Mouse (Mus musculus) CH12.LX (cell line): ENCODE measurements around the gene Zfyve9. TPM values are rescaled to one million over a fixed set of nuclear protein-coding genes. Genes with fewer than 3 reads are reported as not detected.

Experiments used
- DNase-seq: peaks from one replicate; pipeline ENCODE4 v3.0.0-alpha.2; 2013; ENCODE audit errors: extremely low read depth
- H3K27ac ChIP-seq: 2 replicates; pipeline ENCODE4 v1.5.1; 2012; ENCODE audit warnings: low read depth, mild to moderate bottlenecking, control low read depth, moderate library complexity; ENCODE audit not compliant: insufficient read depth
- H3K27me3 ChIP-seq: replicated peaks from 2 replicates; pipeline ENCODE3; 2012; ENCODE audit warnings: inconsistent platforms
- H3K36me3 ChIP-seq, 2 experiments: replicated peaks in 1 of 2; 2 replicates each; pipeline versions ENCODE3 to v1.6.1; 2012; ENCODE audit warnings: inconsistent platforms in 1 of 2, low read length in 1 of 2, mild to moderate bottlenecking in 1 of 2, mixed read lengths in 1 of 2, moderate library complexity in 1 of 2; ENCODE audit not compliant: control insufficient read depth in 1 of 2, insufficient read depth in 1 of 2
- H3K4me1 ChIP-seq, 2 experiments: 2 replicates each; pipeline ENCODE4 v1.6.1; 2012; ENCODE audit warnings: inconsistent platforms in 1 of 2, moderate library complexity in 1 of 2; ENCODE audit not compliant: insufficient read depth in 2 of 2, control insufficient read depth in 1 of 2
- H3K4me2 ChIP-seq: 2 replicates; pipeline ENCODE4 v1.6.1; 2012; ENCODE audit warnings: low read depth, mild to moderate bottlenecking, control low read depth; ENCODE audit not compliant: poor library complexity, insufficient read depth, severe bottlenecking
- H3K4me3 ChIP-seq, 3 experiments: fragments of 150-350 bp in 1 of 3; sonication (generic) in 1 of 3; replicated peaks in 1 of 3; 2 replicates each; pipeline versions ENCODE3 to v1.5.1; 2011 to 2012; ENCODE audit warnings: low read depth in 2 of 3, low read length in 2 of 3, mild to moderate bottlenecking in 2 of 3, moderate library complexity in 2 of 3, control low read depth in 1 of 3, improper control_type of control experiment in 1 of 3, inconsistent platforms in 1 of 3, mixed read lengths in 1 of 3; ENCODE audit not compliant: poor library complexity in 1 of 3
- H3K79me2 ChIP-seq: replicated peaks from 2 replicates; pipeline ENCODE4 v1.6.1; 2012; ENCODE audit warnings: mild to moderate bottlenecking, moderate library complexity; ENCODE audit not compliant: control insufficient read depth, poor library complexity, insufficient read depth, severe bottlenecking; ENCODE audit errors: extremely low read depth
- H3K9ac ChIP-seq: 2 replicates; pipeline ENCODE4 v1.6.1; 2012; ENCODE audit warnings: low read depth, mild to moderate bottlenecking, control low read depth, moderate library complexity; ENCODE audit not compliant: insufficient read depth
- H3K9me3 ChIP-seq: replicated peaks from 2 replicates; pipeline ENCODE3; 2012; ENCODE audit warnings: low read length, inconsistent platforms, mixed read lengths
- BHLHE40 ChIP-seq: IDR thresholded peaks from 2 replicates; pipeline ENCODE4 v1.6.1; 2011; ENCODE audit warnings: mild to moderate bottlenecking, low read depth, low read length, improper control_type of control experiment
- CHD1 ChIP-seq: IDR thresholded peaks from 2 replicates; pipeline ENCODE4 v1.6.1; 2012; ENCODE audit warnings: low read depth, low read length, improper control_type of control experiment, inconsistent platforms
- CHD2 ChIP-seq: IDR thresholded peaks from 2 replicates; pipeline ENCODE4 v1.6.1; 2011; ENCODE audit warnings: low read length, improper control_type of control experiment
- E2F4 ChIP-seq: IDR thresholded peaks from 2 replicates; pipeline ENCODE4 v1.6.1; 2011; ENCODE audit warnings: low read depth, low read length, improper control_type of control experiment; ENCODE audit not compliant: insufficient replicate concordance
- ELF1 ChIP-seq: IDR thresholded peaks from 2 replicates; pipeline ENCODE4 v1.6.1; 2014; ENCODE audit warnings: low read depth, mild to moderate bottlenecking, inconsistent platforms, low read length, improper control_type of control experiment
- EP300 ChIP-seq: IDR thresholded peaks from 2 replicates; pipeline ENCODE4 v1.6.1; 2011; ENCODE audit warnings: low read length, improper control_type of control experiment
- ETS1 ChIP-seq: conservative IDR thresholded peaks from 2 replicates; pipeline ENCODE4 v1.6.1; 2012; ENCODE audit warnings: low read depth, mild to moderate bottlenecking, inconsistent platforms, low read length, improper control_type of control experiment, moderate library complexity
- IRF4 ChIP-seq: IDR thresholded peaks from 2 replicates; pipeline ENCODE4 v1.6.1; 2014; ENCODE audit warnings: low read depth, mild to moderate bottlenecking, inconsistent platforms, low read length, improper control_type of control experiment
- JUN ChIP-seq: IDR thresholded peaks from 2 replicates; pipeline ENCODE4 v1.6.1; 2011; ENCODE audit warnings: low read depth, mild to moderate bottlenecking, low read length, improper control_type of control experiment, moderate library complexity; ENCODE audit not compliant: insufficient read depth
- KAT2A ChIP-seq: IDR thresholded peaks from 2 replicates; pipeline ENCODE4 v1.6.1; 2012; ENCODE audit warnings: low read length, improper control_type of control experiment, inconsistent platforms; ENCODE audit not compliant: insufficient replicate concordance
- MAFK ChIP-seq: IDR thresholded peaks from 2 replicates; pipeline ENCODE4 v1.6.1; 2011; ENCODE audit warnings: low read length, improper control_type of control experiment; ENCODE audit not compliant: insufficient replicate concordance
- MAX ChIP-seq: IDR thresholded peaks from 2 replicates; pipeline ENCODE4 v1.6.1; 2011; ENCODE audit warnings: low read length, improper control_type of control experiment
- MEF2A ChIP-seq: IDR thresholded peaks from 2 replicates; pipeline ENCODE4 v1.6.1; 2014; ENCODE audit warnings: low read depth, mild to moderate bottlenecking, inconsistent platforms, low read length, improper control_type of control experiment, borderline replicate concordance
- MXI1 ChIP-seq: IDR thresholded peaks from 2 replicates; pipeline ENCODE4 v1.6.1; 2011; ENCODE audit warnings: mild to moderate bottlenecking, low read depth, low read length, improper control_type of control experiment
- NELFE ChIP-seq: IDR thresholded peaks from 2 replicates; pipeline ENCODE4 v1.6.1; 2011; ENCODE audit warnings: low read depth, low read length, improper control_type of control experiment
- POLR2A ChIP-seq: IDR thresholded peaks from 2 replicates; pipeline ENCODE4 v1.6.1; 2011; ENCODE audit warnings: low read depth, mild to moderate bottlenecking, improper control_type of control experiment, low read length
- RAD21 ChIP-seq: IDR thresholded peaks from 2 replicates; pipeline ENCODE4 v1.6.1; 2011; ENCODE audit warnings: low read depth, mild to moderate bottlenecking, low read length, improper control_type of control experiment, moderate library complexity
- SMC3 ChIP-seq: IDR thresholded peaks from 2 replicates; pipeline ENCODE4 v1.6.1; 2011; ENCODE audit warnings: low read depth, low read length, improper control_type of control experiment
- TBP ChIP-seq: conservative IDR thresholded peaks from 2 replicates; pipeline ENCODE4 v1.6.1; 2011; ENCODE audit warnings: low read depth, low read length, improper control_type of control experiment
- UBTF ChIP-seq: IDR thresholded peaks from 2 replicates; pipeline ENCODE4 v1.6.1; 2012; ENCODE audit warnings: low read depth, mild to moderate bottlenecking, inconsistent platforms, low read length, improper control_type of control experiment, moderate library complexity
- USF2 ChIP-seq: conservative IDR thresholded peaks from 2 replicates; pipeline ENCODE4 v1.6.1; 2011; ENCODE audit warnings: low read depth, low read length, improper control_type of control experiment
- ZC3H11A ChIP-seq: IDR thresholded peaks from 2 replicates; pipeline ENCODE4 v1.6.1; 2012; ENCODE audit warnings: low read depth, mild to moderate bottlenecking, inconsistent platforms, low read length, improper control_type of control experiment
- ZKSCAN1 ChIP-seq: IDR thresholded peaks from 2 replicates; pipeline ENCODE4 v1.6.1; 2012; ENCODE audit warnings: low read depth, inconsistent platforms, low read length, improper control_type of control experiment, borderline replicate concordance
- ZMIZ1 ChIP-seq: IDR thresholded peaks from 2 replicates; pipeline ENCODE4 v1.6.1; 2012; ENCODE audit warnings: low read depth, mild to moderate bottlenecking, inconsistent platforms, low read length, improper control_type of control experiment
- ZNF384 ChIP-seq: IDR thresholded peaks from 2 replicates; pipeline ENCODE4 v1.6.1; 2012; ENCODE audit warnings: low read depth, low read length, improper control_type of control experiment, inconsistent platforms
- dilution Hi-C: fragments of 300-500 bp; cut with MboI; formaldehyde crosslinking; loops from 2 replicates; pipeline ENCODE4 v1.14.3; 2020; ENCODE audit warnings: low sequenced_read_pairs; ENCODE audit not compliant: extremely low pct_unique_long_range_greater_than_20kb, extremely low pct_ligation_motif_present
- in situ Hi-C: fragments of 300-500 bp; cut with MboI; formaldehyde crosslinking; loops from 3 replicates; pipeline ENCODE4 v1.14.3; 2019; ENCODE audit warnings: low sequenced_read_pairs, low pct_ligation_motif_present, low pct_unique_long_range_greater_than_20kb, mixed read lengths
- polyA plus RNA-seq: library from polyadenylated mRNA; unstranded; fragments of >175 nt; gene quantifications from 2 replicates; pipeline ENCODE4 v1.2.1, GENCODE M21; 2012; ENCODE audit warnings: low read depth; ENCODE audit not compliant: insufficient read length
- total RNA-seq, 2 experiments: library from RNA; depleted of rRNA; stranded (reverse); fragments of 300-350 nt in 1 of 2; fragments of >200 nt in 1 of 2; gene quantifications; 2 replicates each; pipeline ENCODE4 v1.2.3; 2012 to 2014

Gene Zfyve9
- total and polyA plus RNA-seq, 3 experiments, result 0.83 to 2.8 (median 1.6) TPM

DNA sequence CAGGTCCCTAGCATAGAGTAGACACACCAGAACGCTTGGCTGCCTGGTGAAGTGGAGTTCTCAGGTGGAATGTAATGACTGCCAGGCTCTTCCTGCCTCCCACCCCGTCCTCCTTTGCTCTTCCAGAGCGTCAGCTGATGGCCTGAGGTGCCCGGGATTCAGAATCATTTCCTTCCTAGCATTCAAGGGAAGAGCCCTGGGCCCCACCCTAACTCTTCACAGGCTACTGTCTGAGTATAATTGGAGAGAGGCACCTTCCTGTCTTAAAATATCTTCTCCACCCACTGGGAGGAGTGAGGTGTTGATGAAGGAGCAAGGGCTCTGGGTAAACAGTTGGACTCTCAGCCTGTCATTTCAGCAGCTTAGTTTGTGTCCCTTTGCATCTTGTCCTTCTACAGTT lies 16.1 kb upstream of the Zfyve9 start:
- H3K9me3 ChIP-seq, result no peaks in the 10 kb centered on the region
- H3K27ac ChIP-seq, result no peak overlapping the region
- H3K36me3 ChIP-seq, result no peaks in the 10 kb centered on the region
- no peak for DNase-seq
- no peak overlapping the region for H3K9ac ChIP-seq
- no peak for TF ChIP-seq MAFK
- no peak for TF ChIP-seq ZKSCAN1
- no peak for TF ChIP-seq ZC3H11A
- TF ChIP-seq EP300, result no peak
- no peak for TF ChIP-seq E2F4
- no peak for TF ChIP-seq MXI1
- TF ChIP-seq ETS1, result no peak
- TF ChIP-seq ELF1, result no peak
- no peak for TF ChIP-seq CHD2
- no peak overlapping the region for H3K4me3 ChIP-seq
- no peak overlapping the region for H3K4me2 ChIP-seq
- in situ Hi-C loops (no loop called here), dilution Hi-C loops (no loop called here)
- H3K79me2 ChIP-seq, result no peaks in the 10 kb centered on the region
- no peaks in the 10 kb centered on the region for H3K4me1 ChIP-seq
- no peaks in the 10 kb centered on the region for H3K27me3 ChIP-seq

DNA sequence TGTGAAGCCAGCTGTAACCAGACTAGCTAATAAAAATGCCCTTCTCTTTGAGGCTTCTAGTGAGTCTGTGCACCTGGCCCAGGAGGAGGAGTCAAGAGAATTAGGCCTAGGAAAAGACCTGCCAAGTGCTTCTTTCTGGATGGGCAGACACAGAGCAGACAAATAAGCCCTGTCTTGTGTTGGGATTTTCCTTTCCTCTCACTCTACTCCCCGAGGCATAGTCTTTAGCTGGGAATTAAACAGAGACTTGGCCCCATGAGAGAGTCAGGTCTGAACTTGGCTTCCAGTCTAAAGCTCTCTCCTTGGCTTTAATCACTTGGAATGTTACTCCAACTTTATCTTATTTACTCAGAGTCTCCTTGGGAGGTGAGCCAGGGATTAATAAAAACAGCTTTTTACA lies 13.3 kb upstream of the Zfyve9 start:
- no peak for DNase-seq
- H3K36me3 ChIP-seq, result no peaks in the 10 kb centered on the region
- dilution Hi-C loops, result no loop called here
- H3K9ac ChIP-seq, result no peak overlapping the region
- H3K9me3 ChIP-seq, result no peaks in the 10 kb centered on the region
- no peak overlapping the region for H3K4me3 ChIP-seq
- H3K27ac ChIP-seq, result no peak overlapping the region
- H3K4me2 ChIP-seq, result no peak overlapping the region
- no peaks in the 10 kb centered on the region for H3K27me3 ChIP-seq
- TF ChIP-seq CHD1 (no peak), ZKSCAN1 (no peak), NELFE (no peak), MEF2A (no peak), E2F4 (no peak), EP300 (no peak), ETS1 (no peak), SMC3 (no peak)
- TF ChIP-seq, all 38 proteins: peak for 0
- in situ Hi-C loops, result no loop called here
- peaks cover 2 to 16% of the 10 kb centered on the region in 2 experiments; a peak in 2 of 4 replicates for H3K4me1 ChIP-seq
- H3K79me2 ChIP-seq, result no peaks in the 10 kb centered on the region

- Histone ChIP-seq H3K9ac (no peak overlapping the region), H3K9me3 (no peaks in the 10 kb centered on the region), H3K4me1 (peaks cover 2 to 16% of the 10 kb centered on the region in 2 experiments; a peak in 2 of 4 replicates), H3K4me3 (no peak overlapping the region), H3K79me2 (no peaks in the 10 kb centered on the region), H3K4me2 (peak overlapping the region; percentile 45; the same call in 1 of the 2 replicates), H3K36me3 (no peaks in the 10 kb centered on the region), H3K27me3 (no peaks in the 10 kb centered on the region), H3K27ac (no peak overlapping the region)
- in situ Hi-C loops (no loop called here), dilution Hi-C loops (no loop called here)
- DNase-seq, result peak; percentile 38
- peak; percentile 91 for TF ChIP-seq IRF4
- no peak for TF ChIP-seq CHD1
- TF ChIP-seq USF2, result no peak
- TF ChIP-seq MAX, result no peak
- no peak for TF ChIP-seq NELFE
- no peak for TF ChIP-seq ZKSCAN1
- no peak for TF ChIP-seq KAT2A
- TF ChIP-seq MEF2A, result peak; percentile 31; the same call in 1 of the 2 replicates
- no peak for TF ChIP-seq RAD21
- no peak for TF ChIP-seq ZMIZ1
- TF ChIP-seq ZNF384, result no peak
- peak; percentile 69 for TF ChIP-seq EP300
- no peak for TF ChIP-seq SMC3
- TF ChIP-seq TBP, result peak; percentile 90
- TF ChIP-seq POLR2A, result no peak
- TF ChIP-seq E2F4, result no peak
- no peak for TF ChIP-seq JUN
- TF ChIP-seq UBTF, result no peak
- TF ChIP-seq BHLHE40, result no peak
Observed at GRCm38 (mm10) chr4:108790507-108790906, 9.9 kb upstream of the Zfyve9 start.
